Mouse (Mus musculus): ENCODE results near the gene Tcn2. TPM values are rescaled to one million over a fixed set of nuclear protein-coding genes. Genes with fewer than 3 reads are reported as not detected.
A peak's percentile ranks its signal among the peaks of the same experiment; 100 is the strongest.
"Not testable (repeated sequence)": the region's sequence is repeated elsewhere in the genome, so short reads cannot be mapped to it uniquely, and the experiment has no call there.

Gene Tcn2
- polyA plus RNA-seq, 1 experiment from 2014 or later = 21.2 TPM

DNA sequence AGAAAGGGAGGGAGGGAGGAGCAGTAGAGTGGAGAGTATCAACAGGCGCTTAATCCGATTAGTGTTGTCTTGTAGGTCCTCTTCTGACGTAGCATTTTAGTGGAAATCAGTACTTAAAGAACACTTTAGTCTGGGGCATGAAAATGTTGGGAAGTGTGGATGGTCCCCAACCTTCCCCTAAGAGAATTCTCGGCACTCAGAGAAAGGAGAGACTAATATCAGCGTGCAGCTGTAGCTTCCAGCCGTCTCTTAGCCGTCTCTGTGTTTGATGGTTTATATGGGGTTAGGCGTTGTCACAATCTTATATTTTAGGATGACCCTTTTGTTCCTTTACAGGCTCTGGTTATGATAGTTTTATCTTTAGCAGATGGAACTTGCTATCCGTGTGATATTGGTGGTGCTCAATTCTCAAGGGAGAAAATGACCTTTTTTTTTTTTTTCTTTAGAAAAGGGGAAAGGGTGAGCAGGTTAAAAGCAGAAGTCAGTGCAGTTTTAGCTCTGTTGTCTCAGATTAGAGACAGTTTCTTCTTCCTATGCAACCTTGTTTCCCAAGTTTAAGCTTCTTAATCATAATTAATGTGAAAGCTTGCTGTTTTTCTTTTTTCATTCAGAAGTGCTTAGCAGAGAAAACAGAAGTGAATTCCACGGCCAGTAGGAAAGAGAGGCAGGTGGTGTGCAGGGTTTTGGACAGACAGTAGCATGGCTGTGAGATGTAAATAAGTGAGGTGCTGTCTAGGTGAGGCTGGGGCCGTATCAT lies 32.6 kb upstream of the Tcn2 start:
- H3K36me3 ChIP-seq (ENCODE audit: control insufficient read depth, insufficient read depth, low read length) = peaks cover 19% of the 10 kb centered on the region
- no peaks in the 10 kb centered on the region for H3K27me3 ChIP-seq (ENCODE audit: control insufficient read depth, insufficient read depth, low read length)
- peaks cover 11% of the 10 kb centered on the region for H3K4me1 ChIP-seq (ENCODE audit: control insufficient read depth, insufficient read depth, low read length)
- peak overlapping the region; percentile 68 for H3K9ac ChIP-seq (replicated peaks; ENCODE audit: low read length)
- peak overlapping the region; percentile 68 for H3K4me2 ChIP-seq (ENCODE audit: low read length)
- DNase-seq (no peak), ATAC-seq (ENCODE audit: low FRiP score, low TSS enrichment) (no peak)
- no peaks in the 10 kb centered on the region for H3K9me3 ChIP-seq (ENCODE audit: control insufficient read depth, low read length)
- WGBS = 13% methylated on average over 11 of the region's 11 CpGs
- H3K27ac ChIP-seq (replicated peaks; ENCODE audit: low read depth, low read length) = peak overlapping the region; percentile 52; the same call in 1 of the 2 replicates
- peak overlapping the region; percentile 76 for H3K4me3 ChIP-seq (replicated peaks; ENCODE audit: low read depth, low read length)

DNA sequence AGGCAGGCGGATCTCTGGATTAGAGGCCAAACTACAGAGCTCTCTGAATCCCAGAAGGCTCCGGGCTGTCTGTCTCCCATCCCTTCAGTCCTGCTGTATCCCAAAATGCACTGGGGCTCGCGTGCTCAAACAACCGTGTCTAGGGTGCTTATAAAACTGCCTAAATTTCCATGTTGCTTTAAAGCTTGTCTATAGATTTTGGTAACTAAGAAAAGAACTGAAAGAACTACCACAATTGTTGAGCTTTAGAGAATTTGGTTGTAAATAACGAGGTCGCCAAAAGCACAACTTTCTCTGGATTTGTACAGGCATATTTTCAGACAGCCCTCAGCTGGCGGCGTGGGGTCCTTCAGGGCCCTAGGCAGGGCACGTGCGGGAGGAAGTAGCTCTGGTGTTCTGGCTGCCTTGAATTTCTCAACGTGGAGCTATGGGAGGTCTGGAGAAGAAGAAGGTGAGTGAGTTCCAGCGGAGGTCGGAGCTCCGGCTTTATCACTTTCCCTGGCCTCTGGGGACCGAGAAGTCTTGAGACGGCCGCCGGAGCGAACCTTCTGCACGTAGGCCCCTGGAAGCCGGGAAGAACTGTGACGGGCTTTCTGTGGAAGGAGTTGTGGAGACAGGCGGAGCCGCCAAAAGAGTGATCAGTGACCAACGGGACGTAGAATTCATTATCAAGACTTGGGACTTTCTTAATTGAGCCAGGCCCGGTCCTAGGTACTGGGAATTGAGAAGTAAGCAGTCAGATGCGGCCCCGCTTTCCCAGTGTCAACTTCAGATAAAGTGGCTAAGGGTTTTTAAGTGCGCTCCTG lies 31.9 kb upstream of the Tcn2 start, which contains the start of gene Pes1:
TSS of gene Pes1 (plus strand) at position 366 of the 806 bp plus-strand sequence.
- H3K27ac ChIP-seq (replicated peaks; ENCODE audit: low read depth, low read length) = peak within 1 kb of the TSS; percentile 52
- ATAC-seq (ENCODE audit: low FRiP score, low TSS enrichment) (peak; percentile 93), DNase-seq (peak; percentile 92)
- no peaks in the 10 kb centered on the region for H3K27me3 ChIP-seq (ENCODE audit: control insufficient read depth, insufficient read depth, low read length)
- H3K36me3 ChIP-seq (ENCODE audit: control insufficient read depth, insufficient read depth, low read length) = peaks cover 11% of the 10 kb centered on the region
- peaks cover 11% of the 10 kb centered on the region for H3K4me1 ChIP-seq (ENCODE audit: control insufficient read depth, insufficient read depth, low read length)
- WGBS = under 1% methylated on average over 31 of the region's 31 CpGs
- peak within 1 kb of the TSS; percentile 76 for H3K4me3 ChIP-seq (replicated peaks; ENCODE audit: low read depth, low read length)
- H3K4me2 ChIP-seq (ENCODE audit: low read length) = peak within 1 kb of the TSS; percentile 68
- H3K9me3 ChIP-seq (ENCODE audit: control insufficient read depth, low read length) = no peaks in the 10 kb centered on the region
- H3K9ac ChIP-seq (replicated peaks; ENCODE audit: low read length) = peak within 1 kb of the TSS; percentile 68

DNA sequence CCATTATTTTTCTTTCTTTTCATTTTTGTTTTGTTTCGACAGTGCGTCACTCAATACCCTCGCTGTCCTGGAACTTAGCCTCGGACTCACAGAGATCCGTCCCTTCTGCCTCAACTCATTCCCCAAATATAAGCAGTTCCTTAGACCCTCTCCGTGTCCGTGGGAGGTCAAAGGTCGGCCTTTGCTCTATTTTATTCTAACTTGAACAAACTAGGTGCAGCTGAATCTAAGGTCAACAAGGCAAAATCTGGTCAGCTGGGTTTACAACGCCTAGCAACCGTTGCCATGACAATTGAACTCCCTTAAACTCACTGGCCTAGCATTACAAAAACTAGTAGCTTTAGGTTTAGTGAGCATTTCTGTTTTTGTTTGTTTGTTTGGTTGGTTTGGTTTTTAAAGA lies 31.2 kb upstream of the Tcn2 start:
- ATAC-seq (ENCODE audit: low FRiP score, low TSS enrichment) = no peak
- Histone ChIP-seq H3K4me2 (ENCODE audit: low read length) (peak overlapping the region; percentile 68), H3K36me3 (ENCODE audit: control insufficient read depth, insufficient read depth, low read length) (peaks cover 5% of the 10 kb centered on the region; the same call in 1 of the 2 replicates), H3K4me3 (replicated peaks; ENCODE audit: low read depth, low read length) (peak overlapping the region; percentile 76), H3K27ac (replicated peaks; ENCODE audit: low read depth, low read length) (no peak overlapping the region), H3K9ac (replicated peaks; ENCODE audit: low read length) (peak overlapping the region; percentile 68; the same call in 1 of the 2 replicates), H3K4me1 (ENCODE audit: control insufficient read depth, insufficient read depth, low read length) (peaks cover 11% of the 10 kb centered on the region), H3K9me3 (ENCODE audit: control insufficient read depth, low read length) (no peaks in the 10 kb centered on the region), H3K27me3 (ENCODE audit: control insufficient read depth, insufficient read depth, low read length) (no peaks in the 10 kb centered on the region)
- 80% methylated on average over 10 of the region's 10 CpGs for WGBS
- no peak for DNase-seq

DNA sequence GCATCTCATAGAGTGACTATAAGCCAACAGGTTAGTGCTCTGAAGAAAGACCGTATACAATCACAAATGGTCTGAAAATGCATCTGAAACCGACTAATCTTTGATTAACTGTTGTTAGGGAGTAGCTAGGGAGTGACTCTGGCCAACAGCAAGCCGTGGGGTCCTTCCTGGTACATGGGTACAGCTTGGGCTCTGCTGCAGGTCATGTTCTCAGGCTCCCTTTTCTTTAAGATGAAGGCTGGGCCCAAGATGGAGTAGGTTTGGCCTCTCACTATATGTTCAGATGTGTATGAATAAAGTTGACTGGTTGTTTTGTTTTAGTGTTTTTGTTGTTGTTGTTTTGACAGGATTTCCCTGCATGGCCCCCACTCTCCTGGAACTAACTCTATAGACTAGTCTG lies 29.8 kb upstream of the Tcn2 start:
- peaks cover 11% of the 10 kb centered on the region for H3K4me1 ChIP-seq (ENCODE audit: control insufficient read depth, insufficient read depth, low read length)
- no peaks in the 10 kb centered on the region for H3K9me3 ChIP-seq (ENCODE audit: control insufficient read depth, low read length)
- H3K27ac ChIP-seq (replicated peaks; ENCODE audit: low read depth, low read length) = no peak overlapping the region
- WGBS = 66% methylated on average over 3 of the region's 3 CpGs
- H3K4me2 ChIP-seq (ENCODE audit: low read length) = no peak overlapping the region
- H3K36me3 ChIP-seq (ENCODE audit: control insufficient read depth, insufficient read depth, low read length) = no peaks in the 10 kb centered on the region
- ATAC-seq (ENCODE audit: low FRiP score, low TSS enrichment) (no peak), DNase-seq (no peak)
- H3K9ac ChIP-seq (replicated peaks; ENCODE audit: low read length) = no peak overlapping the region
- no peaks in the 10 kb centered on the region for H3K27me3 ChIP-seq (ENCODE audit: control insufficient read depth, insufficient read depth, low read length)
- H3K4me3 ChIP-seq (replicated peaks; ENCODE audit: low read depth, low read length) = no peak overlapping the region

DNA sequence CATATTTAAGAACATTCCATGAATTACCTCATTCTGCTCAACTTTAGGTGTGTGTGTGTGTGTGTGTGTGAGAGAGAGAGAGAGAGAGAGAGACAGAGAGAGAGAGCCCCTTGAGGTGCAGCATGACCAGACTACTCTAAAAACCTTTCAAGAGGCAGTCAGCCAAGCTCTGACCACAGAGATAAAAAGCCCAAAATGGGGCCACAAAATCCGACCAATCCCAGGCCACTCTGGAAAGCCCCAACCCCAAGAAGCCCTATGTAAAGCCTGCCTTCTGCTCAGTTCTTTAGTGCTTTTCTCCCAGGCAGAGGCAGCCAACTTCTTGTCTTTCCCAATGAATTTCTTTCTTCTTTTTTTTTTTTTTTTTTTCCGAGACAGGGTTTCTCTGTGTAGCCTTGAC lies 28.9 kb upstream of the Tcn2 start:
- Histone ChIP-seq H3K27me3 (ENCODE audit: control insufficient read depth, insufficient read depth, low read length) (no peaks in the 10 kb centered on the region), H3K4me2 (ENCODE audit: low read length) (no peak overlapping the region), H3K36me3 (ENCODE audit: control insufficient read depth, insufficient read depth, low read length) (no peaks in the 10 kb centered on the region), H3K4me1 (ENCODE audit: control insufficient read depth, insufficient read depth, low read length) (peaks cover 11% of the 10 kb centered on the region), H3K4me3 (replicated peaks; ENCODE audit: low read depth, low read length) (no peak overlapping the region), H3K27ac (replicated peaks; ENCODE audit: low read depth, low read length) (no peak overlapping the region), H3K9ac (replicated peaks; ENCODE audit: low read length) (no peak overlapping the region), H3K9me3 (ENCODE audit: control insufficient read depth, low read length) (no peaks in the 10 kb centered on the region)
- no peak for ATAC-seq (ENCODE audit: low FRiP score, low TSS enrichment)
- no peak for DNase-seq
- 55% methylated on average over 2 of the region's 2 CpGs for WGBS

GRCm38 (mm10) chr11:3955371-3955770 lies 23.4 kb upstream of the Tcn2 start:
- not testable (repeated sequence) for DNase-seq; H3K4me2 ChIP-seq (ENCODE audit: low read length); ATAC-seq (ENCODE audit: low FRiP score, low TSS enrichment); H3K4me3 ChIP-seq (replicated peaks; ENCODE audit: low read depth, low read length); H3K27me3 ChIP-seq (ENCODE audit: control insufficient read depth, insufficient read depth, low read length); H3K36me3 ChIP-seq (ENCODE audit: control insufficient read depth, insufficient read depth, low read length); H3K9me3 ChIP-seq (ENCODE audit: control insufficient read depth, low read length); H3K27ac ChIP-seq (replicated peaks; ENCODE audit: low read depth, low read length); H3K4me1 ChIP-seq (ENCODE audit: control insufficient read depth, insufficient read depth, low read length); H3K9ac ChIP-seq (replicated peaks; ENCODE audit: low read length)
- WGBS = 83% methylated on average over 4 of the region's 4 CpGs

- not testable (repeated sequence) for H3K36me3 ChIP-seq (ENCODE audit: control insufficient read depth, insufficient read depth, low read length); H3K4me3 ChIP-seq (replicated peaks; ENCODE audit: low read depth, low read length); H3K27ac ChIP-seq (replicated peaks; ENCODE audit: low read depth, low read length); H3K4me2 ChIP-seq (ENCODE audit: low read length); H3K27me3 ChIP-seq (ENCODE audit: control insufficient read depth, insufficient read depth, low read length); H3K9me3 ChIP-seq (ENCODE audit: control insufficient read depth, low read length); H3K9ac ChIP-seq (replicated peaks; ENCODE audit: low read length); ATAC-seq (ENCODE audit: low FRiP score, low TSS enrichment); H3K4me1 ChIP-seq (ENCODE audit: control insufficient read depth, insufficient read depth, low read length); DNase-seq
- WGBS = 82% methylated on average over 5 of the region's 5 CpGs
These were observed 22.9 kb upstream of the Tcn2 start for GRCm38 (mm10) chr11:3954876-3955275.

GRCm38 (mm10) chr11:3946386-3946785 lies 14.4 kb upstream of the Tcn2 start:
- H3K4me2 ChIP-seq (ENCODE audit: low read length) = no peak overlapping the region
- no peak overlapping the region for H3K27ac ChIP-seq (replicated peaks; ENCODE audit: low read depth, low read length)
- WGBS = 7% methylated on average over 1 of the region's 1 CpGs
- H3K9me3 ChIP-seq (ENCODE audit: control insufficient read depth, low read length) = no peaks in the 10 kb centered on the region
- DNase-seq = no peak
- H3K36me3 ChIP-seq (ENCODE audit: control insufficient read depth, insufficient read depth, low read length) = no peaks in the 10 kb centered on the region
- ATAC-seq (ENCODE audit: low FRiP score, low TSS enrichment) = no peak
- no peaks in the 10 kb centered on the region for H3K4me1 ChIP-seq (ENCODE audit: control insufficient read depth, insufficient read depth, low read length)
- no peaks in the 10 kb centered on the region for H3K27me3 ChIP-seq (ENCODE audit: control insufficient read depth, insufficient read depth, low read length)
- no peak overlapping the region for H3K4me3 ChIP-seq (replicated peaks; ENCODE audit: low read depth, low read length)
- no peak overlapping the region for H3K9ac ChIP-seq (replicated peaks; ENCODE audit: low read length)

Measured in midbrain, embryonic 14.5 days (tissue).